Mouse (Mus musculus): ENCODE measurements at regions not wholly inside any gene's neighbourhood (a gene's known extent, or its start where the extent isn't known, plus 50 kb on each side); places are given as distances from the start of the nearest gene placed in this dataset.
A peak's percentile ranks its signal among the peaks of the same experiment; 100 is the strongest.
"Not testable (repeated sequence)": the region's sequence is repeated elsewhere in the genome, so short reads cannot be mapped to it uniquely, and the experiment has no call there.

DNA sequence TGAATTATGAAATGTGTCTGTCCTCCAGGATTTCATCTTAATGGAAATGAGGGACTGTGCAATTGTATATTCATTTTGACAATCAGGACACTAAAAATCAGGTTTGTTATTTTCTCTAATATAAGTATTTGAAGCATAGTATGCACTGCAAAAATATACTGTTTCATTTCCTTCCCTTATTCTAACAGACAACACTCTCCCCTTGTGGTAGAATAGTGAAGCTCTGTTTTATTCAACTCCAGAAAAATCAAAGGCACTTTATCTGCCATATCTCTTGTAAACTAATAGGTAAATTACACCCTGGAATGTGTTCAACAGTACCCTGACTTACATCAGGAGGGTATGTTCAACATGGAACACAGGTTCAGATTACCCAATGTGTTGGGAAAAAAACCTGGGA lies 137.7 kb upstream of the Zfp960 start:
- DNase-seq (ENCODE audit: low spot score) (no peak), ATAC-seq (ENCODE audit: insufficient read depth, low read depth) (no peak)
- TF ChIP-seq EP300 (IDR thresholded peaks at IDR 0.05; ENCODE audit: low read depth), result no peak
- TF ChIP-seq CTCF (IDR thresholded peaks at IDR 0.05; ENCODE audit: low read depth), result peak; percentile 16; the same call in 1 of the 2 replicates
- Histone ChIP-seq H3K9ac (replicated peaks; ENCODE audit: low read depth, low read length) (no peak overlapping the region), H3K4me1 (ENCODE audit: control insufficient read depth, insufficient read depth) (no peaks in the 10 kb centered on the region), H3K9me3 (replicated peaks; ENCODE audit: control insufficient read depth, low read length) (no peaks in the 10 kb centered on the region), H3K4me2 (ENCODE audit: low read depth, low read length) (no peak overlapping the region), H3K27me3 (ENCODE audit: control insufficient read depth, insufficient read depth, low read length) (no peaks in the 10 kb centered on the region), H3K27ac (ENCODE audit: low read depth) (no peak overlapping the region), H3K4me3 (ENCODE audit: low read depth, low read length) (no peak overlapping the region), H3K36me3 (replicated peaks; ENCODE audit: control insufficient read depth, insufficient read depth, low read length) (no peaks in the 10 kb centered on the region)

GRCm38 (mm10) chr17:16951092-16952016 lies 112.6 kb upstream of the Zfp960 start:
- H3K9me3 ChIP-seq (replicated peaks; ENCODE audit: control insufficient read depth, low read length); H3K36me3 ChIP-seq (replicated peaks; ENCODE audit: control insufficient read depth, insufficient read depth, low read length); H3K9ac ChIP-seq (replicated peaks; ENCODE audit: low read depth, low read length); H3K27me3 ChIP-seq (ENCODE audit: control insufficient read depth, insufficient read depth, low read length); H3K4me1 ChIP-seq (ENCODE audit: control insufficient read depth, insufficient read depth): not testable (repeated sequence)
- peak; percentile 97 for DNase-seq (ENCODE audit: low spot score)
- peak; percentile 99 for ATAC-seq (ENCODE audit: insufficient read depth, low read depth)
- Histone ChIP-seq H3K4me3 (ENCODE audit: low read depth, low read length) (peak overlapping the region; percentile 54), H3K27ac (ENCODE audit: low read depth) (peak overlapping the region; percentile 62), H3K4me2 (ENCODE audit: low read depth, low read length) (peak overlapping the region; percentile 47)
- 3% methylated on average over 22 of the region's 26 CpGs for WGBS

GRCm38 (mm10) chr17:16952146-16952545 lies 111.8 kb upstream of the Zfp960 start:
- 18% methylated on average over 2 of the region's 2 CpGs for WGBS
- not testable (repeated sequence) for ATAC-seq (ENCODE audit: insufficient read depth, low read depth)

GRCm38 (mm10) chr17:16997241-16997640 lies 66.7 kb upstream of the Zfp960 start:
- not testable (repeated sequence) for H3K4me3 ChIP-seq (ENCODE audit: low read depth, low read length); H3K9me3 ChIP-seq (replicated peaks; ENCODE audit: control insufficient read depth, low read length); H3K27me3 ChIP-seq (ENCODE audit: control insufficient read depth, insufficient read depth, low read length); ATAC-seq (ENCODE audit: insufficient read depth, low read depth); H3K4me1 ChIP-seq (ENCODE audit: control insufficient read depth, insufficient read depth); H3K9ac ChIP-seq (replicated peaks; ENCODE audit: low read depth, low read length); H3K27ac ChIP-seq (ENCODE audit: low read depth); DNase-seq (ENCODE audit: low spot score); H3K36me3 ChIP-seq (replicated peaks; ENCODE audit: control insufficient read depth, insufficient read depth, low read length); H3K4me2 ChIP-seq (ENCODE audit: low read depth, low read length)
- WGBS, result 83% methylated on average over 21 of the region's 21 CpGs

More at GRCm38 (mm10) chr17:16952146-16952545, 111.8 kb upstream of the Zfp960 start:
- Histone ChIP-seq H3K4me3 (ENCODE audit: low read depth, low read length) (peak overlapping the region; percentile 54; the same call in 1 of the 2 replicates), H3K4me2 (ENCODE audit: low read depth, low read length) (peak overlapping the region; percentile 47; the same call in 1 of the 2 replicates)
- not testable (repeated sequence) for H3K27ac ChIP-seq (ENCODE audit: low read depth); H3K9me3 ChIP-seq (replicated peaks; ENCODE audit: control insufficient read depth, low read length); H3K27me3 ChIP-seq (ENCODE audit: control insufficient read depth, insufficient read depth, low read length); H3K9ac ChIP-seq (replicated peaks; ENCODE audit: low read depth, low read length); H3K36me3 ChIP-seq (replicated peaks; ENCODE audit: control insufficient read depth, insufficient read depth, low read length); H3K4me1 ChIP-seq (ENCODE audit: control insufficient read depth, insufficient read depth); DNase-seq (ENCODE audit: low spot score)

DNA sequence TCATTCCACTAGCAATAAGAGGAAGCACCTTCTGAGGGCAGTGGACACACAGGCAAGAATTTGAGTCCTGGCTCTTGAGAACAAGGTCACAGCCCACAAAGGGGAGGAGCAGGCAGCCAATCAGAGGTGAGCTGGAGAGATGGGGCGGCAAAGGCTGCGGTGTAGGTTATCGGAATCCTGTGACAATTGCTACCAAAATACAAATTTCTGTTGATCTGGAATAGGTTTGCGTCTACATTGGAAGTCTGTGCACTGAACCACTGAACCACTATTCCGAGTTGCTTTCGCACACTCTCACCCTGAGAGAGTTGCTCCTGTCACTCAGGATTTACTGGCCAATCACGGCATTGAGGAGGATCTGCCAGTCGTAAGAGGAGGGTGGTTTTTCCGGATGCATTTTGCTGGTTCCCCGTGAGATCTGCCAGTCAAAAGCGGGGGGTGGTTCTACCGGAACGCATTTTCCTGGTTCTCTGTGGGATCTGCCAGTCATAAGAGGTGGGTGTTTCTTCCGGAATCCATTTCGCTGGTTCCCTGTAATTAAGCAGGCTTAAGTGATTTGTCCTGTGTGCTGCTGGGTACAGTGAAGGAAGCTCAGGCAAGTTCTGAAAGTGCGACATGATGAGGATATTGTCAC lies 59.2 kb upstream of the Zfp960 start:
- peak overlapping the region; percentile 78 for H3K27ac ChIP-seq (ENCODE audit: low read depth)
- WGBS, result 1% methylated on average over 16 of the region's 16 CpGs
- not testable (repeated sequence) for H3K36me3 ChIP-seq (replicated peaks; ENCODE audit: control insufficient read depth, insufficient read depth, low read length); H3K9me3 ChIP-seq (replicated peaks; ENCODE audit: control insufficient read depth, low read length); H3K4me1 ChIP-seq (ENCODE audit: control insufficient read depth, insufficient read depth); H3K27me3 ChIP-seq (ENCODE audit: control insufficient read depth, insufficient read depth, low read length)
- H3K9ac ChIP-seq (replicated peaks; ENCODE audit: low read depth, low read length), result peak overlapping the region; percentile 59
- H3K4me2 ChIP-seq (ENCODE audit: low read depth, low read length), result peak overlapping the region; percentile 60
- DNase-seq (ENCODE audit: low spot score), result peak; percentile 95
- H3K4me3 ChIP-seq (ENCODE audit: low read depth, low read length), result peak overlapping the region; percentile 63
- TF ChIP-seq CTCF (IDR thresholded peaks at IDR 0.05; ENCODE audit: low read depth), result peak; percentile 22; the same call in 1 of the 2 replicates
- ATAC-seq (ENCODE audit: insufficient read depth, low read depth), result peak; percentile 100

- Histone ChIP-seq H3K27ac (ENCODE audit: low read depth) (peak overlapping the region; percentile 78), H3K9ac (replicated peaks; ENCODE audit: low read depth, low read length) (peak overlapping the region; percentile 59), H3K4me2 (ENCODE audit: low read depth, low read length) (peak overlapping the region; percentile 60), H3K4me3 (ENCODE audit: low read depth, low read length) (peak overlapping the region; percentile 63)
- H3K4me1 ChIP-seq (ENCODE audit: control insufficient read depth, insufficient read depth); ATAC-seq (ENCODE audit: insufficient read depth, low read depth); H3K9me3 ChIP-seq (replicated peaks; ENCODE audit: control insufficient read depth, low read length); H3K27me3 ChIP-seq (ENCODE audit: control insufficient read depth, insufficient read depth, low read length); H3K36me3 ChIP-seq (replicated peaks; ENCODE audit: control insufficient read depth, insufficient read depth, low read length): not testable (repeated sequence)
- 4% methylated on average over 10 of the region's 11 CpGs for WGBS
- peak; percentile 10 for DNase-seq (ENCODE audit: low spot score)
These were observed 58.6 kb upstream of the Zfp960 start for GRCm38 (mm10) chr17:17005267-17005666.
